Mouse (Mus musculus): Measurements from ENCODE around the gene Cul1. TPM values are rescaled to one million over a fixed set of nuclear protein-coding genes. Genes with fewer than 3 reads are reported as not detected.
A peak's percentile ranks its signal among the peaks of the same experiment; 100 is the strongest.

Gene Cul1
- polyA plus RNA-seq, 1 experiment from 2014 or later: 169 TPM

- H3K4me2 ChIP-seq (replicated peaks; ENCODE audit: low read depth, low read length): no peak overlapping the region
- 96% methylated on average over 3 of the region's 3 CpGs for WGBS
- no peaks in the 10 kb centered on the region for H3K4me1 ChIP-seq (replicated peaks; ENCODE audit: control insufficient read depth, insufficient read depth, low read length)
- H3K4me3 ChIP-seq (ENCODE audit: low read depth, low read length): no peak overlapping the region
- peaks cover 15% of the 10 kb centered on the region; the same call in 1 of the 2 replicates for H3K36me3 ChIP-seq (ENCODE audit: control insufficient read depth, insufficient read depth, low read length)
- DNase-seq (ENCODE audit: low spot score) (no peak), ATAC-seq (ENCODE audit: low FRiP score) (no peak)
- H3K9me3 ChIP-seq (ENCODE audit: control insufficient read depth, low read length): no peaks in the 10 kb centered on the region
- H3K9ac ChIP-seq (ENCODE audit: low read depth, low read length): no peak overlapping the region
- H3K27ac ChIP-seq (ENCODE audit: low read depth, low read length): no peak overlapping the region
- H3K27me3 ChIP-seq (ENCODE audit: control insufficient read depth, insufficient read depth, low read length): no peaks in the 10 kb centered on the region
Observed at GRCm38 (mm10) chr6:47522431-47522830, 69.2 kb downstream of the Cul1 start.

- Histone ChIP-seq H3K4me1 (replicated peaks; ENCODE audit: control insufficient read depth, insufficient read depth, low read length) (no peaks in the 10 kb centered on the region), H3K27ac (ENCODE audit: low read depth, low read length) (no peak overlapping the region), H3K27me3 (ENCODE audit: control insufficient read depth, insufficient read depth, low read length) (no peaks in the 10 kb centered on the region), H3K4me3 (ENCODE audit: low read depth, low read length) (no peak overlapping the region), H3K36me3 (ENCODE audit: control insufficient read depth, insufficient read depth, low read length) (peaks cover 14% of the 10 kb centered on the region; the same call in 1 of the 2 replicates), H3K9me3 (ENCODE audit: control insufficient read depth, low read length) (no peaks in the 10 kb centered on the region), H3K9ac (ENCODE audit: low read depth, low read length) (no peak overlapping the region), H3K4me2 (replicated peaks; ENCODE audit: low read depth, low read length) (no peak overlapping the region)
- 85% methylated on average over 2 of the region's 2 CpGs for WGBS
- ATAC-seq (ENCODE audit: low FRiP score) (no peak), DNase-seq (ENCODE audit: low spot score) (no peak)
Observed at GRCm38 (mm10) chr6:47525041-47525440, 71.8 kb downstream of the Cul1 start.

- Histone ChIP-seq H3K4me1 (replicated peaks; ENCODE audit: control insufficient read depth, insufficient read depth, low read length) (no peaks in the 10 kb centered on the region), H3K27me3 (ENCODE audit: control insufficient read depth, insufficient read depth, low read length) (no peaks in the 10 kb centered on the region), H3K9me3 (ENCODE audit: control insufficient read depth, low read length) (no peaks in the 10 kb centered on the region), H3K4me3 (ENCODE audit: low read depth, low read length) (no peak overlapping the region), H3K36me3 (ENCODE audit: control insufficient read depth, insufficient read depth, low read length) (peaks cover 16% of the 10 kb centered on the region; the same call in 1 of the 2 replicates), H3K9ac (ENCODE audit: low read depth, low read length) (no peak overlapping the region), H3K27ac (ENCODE audit: low read depth, low read length) (no peak overlapping the region), H3K4me2 (replicated peaks; ENCODE audit: low read depth, low read length) (no peak overlapping the region)
- WGBS: 69% methylated on average over 4 of the region's 4 CpGs
- peak; percentile 18 for DNase-seq (ENCODE audit: low spot score)
- ATAC-seq (ENCODE audit: low FRiP score): no peak
Observed at GRCm38 (mm10) chr6:47526446-47526845, 73.2 kb downstream of the Cul1 start.

GRCm38 (mm10) chr6:47527129-47527528, 73.9 kb downstream of the Cul1 start:
- H3K27ac ChIP-seq (ENCODE audit: low read depth, low read length): no peak overlapping the region
- H3K36me3 ChIP-seq (ENCODE audit: control insufficient read depth, insufficient read depth, low read length): peaks cover 14% of the 10 kb centered on the region; the same call in 1 of the 2 replicates
- H3K9me3 ChIP-seq (ENCODE audit: control insufficient read depth, low read length): no peaks in the 10 kb centered on the region
- no peak for ATAC-seq (ENCODE audit: low FRiP score)
- H3K9ac ChIP-seq (ENCODE audit: low read depth, low read length): no peak overlapping the region
- no peak overlapping the region for H3K4me2 ChIP-seq (replicated peaks; ENCODE audit: low read depth, low read length)
- peak; percentile 18 for DNase-seq (ENCODE audit: low spot score)
- no peaks in the 10 kb centered on the region for H3K4me1 ChIP-seq (replicated peaks; ENCODE audit: control insufficient read depth, insufficient read depth, low read length)
- 92% methylated on average over 2 of the region's 2 CpGs for WGBS
- H3K27me3 ChIP-seq (ENCODE audit: control insufficient read depth, insufficient read depth, low read length): no peaks in the 10 kb centered on the region
- no peak overlapping the region for H3K4me3 ChIP-seq (ENCODE audit: low read depth, low read length)

- H3K36me3 ChIP-seq (ENCODE audit: control insufficient read depth, insufficient read depth, low read length): peaks cover 16% of the 10 kb centered on the region; the same call in 1 of the 2 replicates
- H3K4me1 ChIP-seq (replicated peaks; ENCODE audit: control insufficient read depth, insufficient read depth, low read length): no peaks in the 10 kb centered on the region
- DNase-seq (ENCODE audit: low spot score): no peak
- H3K9me3 ChIP-seq (ENCODE audit: control insufficient read depth, low read length): no peaks in the 10 kb centered on the region
- H3K27me3 ChIP-seq (ENCODE audit: control insufficient read depth, insufficient read depth, low read length): no peaks in the 10 kb centered on the region
- no peak for ATAC-seq (ENCODE audit: low FRiP score)
- no peak overlapping the region for H3K27ac ChIP-seq (ENCODE audit: low read depth, low read length)
- WGBS: 84% methylated on average over 1 of the region's 1 CpGs
- H3K4me3 ChIP-seq (ENCODE audit: low read depth, low read length): no peak overlapping the region
- H3K4me2 ChIP-seq (replicated peaks; ENCODE audit: low read depth, low read length): no peak overlapping the region
- H3K9ac ChIP-seq (ENCODE audit: low read depth, low read length): no peak overlapping the region
Observed at GRCm38 (mm10) chr6:47527655-47528054, 74.5 kb downstream of the Cul1 start.

- H3K27me3 ChIP-seq (ENCODE audit: control insufficient read depth, insufficient read depth, low read length): no peaks in the 10 kb centered on the region
- H3K4me2 ChIP-seq (replicated peaks; ENCODE audit: low read depth, low read length): no peak overlapping the region
- no peak overlapping the region for H3K4me3 ChIP-seq (ENCODE audit: low read depth, low read length)
- no peak for ATAC-seq (ENCODE audit: low FRiP score)
- 76% methylated on average over 1 of the region's 1 CpGs for WGBS
- no peak overlapping the region for H3K9ac ChIP-seq (ENCODE audit: low read depth, low read length)
- DNase-seq (ENCODE audit: low spot score): no peak
- H3K9me3 ChIP-seq (ENCODE audit: control insufficient read depth, low read length): no peaks in the 10 kb centered on the region
- H3K27ac ChIP-seq (ENCODE audit: low read depth, low read length): no peak overlapping the region
- peaks cover 9% of the 10 kb centered on the region for H3K36me3 ChIP-seq (ENCODE audit: control insufficient read depth, insufficient read depth, low read length)
- H3K4me1 ChIP-seq (replicated peaks; ENCODE audit: control insufficient read depth, insufficient read depth, low read length): no peaks in the 10 kb centered on the region
Observed at GRCm38 (mm10) chr6:47532547-47532946, 79.3 kb downstream of the Cul1 start.

GRCm38 (mm10) chr6:47535333-47535732, 82.1 kb downstream of the Cul1 start:
- no peak for ATAC-seq (ENCODE audit: low FRiP score)
- 92% methylated on average over 5 of the region's 5 CpGs for WGBS
- H3K27ac ChIP-seq (ENCODE audit: low read depth, low read length): no peak overlapping the region

GRCm38 (mm10) chr6:47552280-47552679, 99.1 kb downstream of the Cul1 start:
- Histone ChIP-seq H3K4me2 (replicated peaks; ENCODE audit: low read depth, low read length) (no peak overlapping the region), H3K9me3 (ENCODE audit: control insufficient read depth, low read length) (no peaks in the 10 kb centered on the region), H3K27me3 (ENCODE audit: control insufficient read depth, insufficient read depth, low read length) (no peaks in the 10 kb centered on the region), H3K4me3 (ENCODE audit: low read depth, low read length) (no peak overlapping the region), H3K27ac (ENCODE audit: low read depth, low read length) (no peak overlapping the region), H3K9ac (ENCODE audit: low read depth, low read length) (no peak overlapping the region), H3K36me3 (ENCODE audit: control insufficient read depth, insufficient read depth, low read length) (peaks cover 13% of the 10 kb centered on the region; the same call in 1 of the 2 replicates), H3K4me1 (replicated peaks; ENCODE audit: control insufficient read depth, insufficient read depth, low read length) (no peaks in the 10 kb centered on the region)
- ATAC-seq (ENCODE audit: low FRiP score) (no peak), DNase-seq (ENCODE audit: low spot score) (no peak)
- 94% methylated on average over 4 of the region's 4 CpGs for WGBS

More at GRCm38 (mm10) chr6:47535333-47535732, 82.1 kb downstream of the Cul1 start:
- Histone ChIP-seq H3K4me1 (replicated peaks; ENCODE audit: control insufficient read depth, insufficient read depth, low read length) (no peaks in the 10 kb centered on the region), H3K4me2 (replicated peaks; ENCODE audit: low read depth, low read length) (no peak overlapping the region), H3K36me3 (ENCODE audit: control insufficient read depth, insufficient read depth, low read length) (peaks cover 9% of the 10 kb centered on the region), H3K4me3 (ENCODE audit: low read depth, low read length) (no peak overlapping the region), H3K9me3 (ENCODE audit: control insufficient read depth, low read length) (no peaks in the 10 kb centered on the region), H3K27me3 (ENCODE audit: control insufficient read depth, insufficient read depth, low read length) (no peaks in the 10 kb centered on the region), H3K9ac (ENCODE audit: low read depth, low read length) (no peak overlapping the region)
- DNase-seq (ENCODE audit: low spot score): no peak

- WGBS: 91% methylated on average over 2 of the region's 2 CpGs
- H3K4me2 ChIP-seq (replicated peaks; ENCODE audit: low read depth, low read length): no peak overlapping the region
- ATAC-seq (ENCODE audit: low FRiP score): no peak
Observed at GRCm38 (mm10) chr6:47559287-47559686, 106.1 kb downstream of the Cul1 start.

More at GRCm38 (mm10) chr6:47559287-47559686, 106.1 kb downstream of the Cul1 start:
- no peak overlapping the region for H3K9ac ChIP-seq (ENCODE audit: low read depth, low read length)
- H3K4me1 ChIP-seq (replicated peaks; ENCODE audit: control insufficient read depth, insufficient read depth, low read length): no peaks in the 10 kb centered on the region
- no peak for DNase-seq (ENCODE audit: low spot score)
- H3K27me3 ChIP-seq (ENCODE audit: control insufficient read depth, insufficient read depth, low read length): no peaks in the 10 kb centered on the region
- peaks cover 5% of the 10 kb centered on the region; the same call in 1 of the 2 replicates for H3K36me3 ChIP-seq (ENCODE audit: control insufficient read depth, insufficient read depth, low read length)
- no peaks in the 10 kb centered on the region for H3K9me3 ChIP-seq (ENCODE audit: control insufficient read depth, low read length)
- no peak overlapping the region for H3K27ac ChIP-seq (ENCODE audit: low read depth, low read length)
- no peak overlapping the region for H3K4me3 ChIP-seq (ENCODE audit: low read depth, low read length)

Measured in hindbrain, embryonic 11.5 days (tissue).